13 mouse cellular contexts compared by ENCODE assay signal in genomic region chr9:70794643-70795438, GRCm38 (mm10).
DNase-seq lines count a peak whose midpoint lies in the region; ATAC-seq and TF ChIP-seq lines count a peak whose summit lies in the region.
"Had no signal": no experiment of that assay in that cellular context is flagged by ENCODE, and none has a peak within 500 bp of the region (broad histone marks: within the 10 kb centered on the region; RNA-seq: fewer than 3 reads in every experiment).

No protein-coding gene starts in this region.

- H3K27ac ChIP-seq in forebrain, postnatal 0 days (ENCODE audit: low read depth, low read length), result no peak overlapping the region
- H3K27ac ChIP-seq in forebrain, embryonic 16.5 days (ENCODE audit: low read length), result no peak overlapping the region
- no peak overlapping the region for H3K27ac ChIP-seq in liver, embryonic 13.5 days
- H3K27ac ChIP-seq in lung, postnatal 0 days (ENCODE audit: low read length), result no peak overlapping the region
- H3K27ac ChIP-seq: embryonic facial prominence, embryonic 15.5 days; midbrain, embryonic 12.5 days had no signal

- no peak for TF ChIP-seq CTCF in forebrain, postnatal 0 days (IDR thresholded peaks at IDR 0.05; ENCODE audit: low read depth)
- no peak for TF ChIP-seq CTCF in lung, postnatal 0 days (IDR thresholded peaks at IDR 0.05)

- no peak overlapping the region for H3K9ac ChIP-seq in forebrain, postnatal 0 days
- H3K9ac ChIP-seq in forebrain, embryonic 16.5 days (replicated peaks; ENCODE audit: low read depth, low read length), result no peak overlapping the region
- no peak overlapping the region for H3K9ac ChIP-seq in liver, embryonic 13.5 days
- H3K9ac ChIP-seq in lung, postnatal 0 days (replicated peaks; ENCODE audit: low read depth), result no peak overlapping the region
- H3K9ac ChIP-seq: embryonic facial prominence, embryonic 15.5 days; midbrain, embryonic 12.5 days had no signal

- H3K9me3 ChIP-seq in forebrain, postnatal 0 days (ENCODE audit: low read length), result no peaks in the 10 kb centered on the region
- H3K9me3 ChIP-seq in forebrain, embryonic 16.5 days (ENCODE audit: control insufficient read depth, low read length), result no peaks in the 10 kb centered on the region
- no peaks in the 10 kb centered on the region for H3K9me3 ChIP-seq in liver, embryonic 13.5 days (replicated peaks)
- no peaks in the 10 kb centered on the region for H3K9me3 ChIP-seq in lung, postnatal 0 days (ENCODE audit: low read length)
- H3K9me3 ChIP-seq: embryonic facial prominence, embryonic 15.5 days; midbrain, embryonic 12.5 days had no signal

- 75% methylated on average over 15 of the region's 15 CpGs for WGBS in forebrain, postnatal 0 days
- 76% methylated on average over 15 of the region's 15 CpGs for WGBS in forebrain, embryonic 16.5 days
- 84% methylated on average over 15 of the region's 15 CpGs for WGBS in liver, embryonic 13.5 days (ENCODE audit: insufficient replicate concordance)
- 59% methylated on average over 15 of the region's 15 CpGs for WGBS in lung, postnatal 0 days

- no peak for TF ChIP-seq EP300 in lung, postnatal 0 days (IDR thresholded peaks at IDR 0.05)

- H3K4me1 ChIP-seq in forebrain, postnatal 0 days (ENCODE audit: insufficient read depth), result no peaks in the 10 kb centered on the region
- no peaks in the 10 kb centered on the region for H3K4me1 ChIP-seq in forebrain, embryonic 16.5 days (replicated peaks; ENCODE audit: control insufficient read depth, insufficient read depth, low read length)
- peaks cover 13% of the 10 kb centered on the region for H3K4me1 ChIP-seq in liver, embryonic 13.5 days (replicated peaks)
- H3K4me1 ChIP-seq in lung, postnatal 0 days (ENCODE audit: insufficient read depth, low read depth, low read length), result no peaks in the 10 kb centered on the region
- H3K4me1 ChIP-seq: embryonic facial prominence, embryonic 15.5 days; midbrain, embryonic 12.5 days had no signal

- H3K4me3 ChIP-seq in forebrain, postnatal 0 days (ENCODE audit: low read depth, low read length), result no peak overlapping the region
- H3K4me3 ChIP-seq in forebrain, embryonic 16.5 days (replicated peaks; ENCODE audit: low read length), result no peak overlapping the region
- no peak overlapping the region for H3K4me3 ChIP-seq in liver, embryonic 13.5 days (replicated peaks)
- no peak overlapping the region for H3K4me3 ChIP-seq in lung, postnatal 0 days (ENCODE audit: low read depth, low read length)
- H3K4me3 ChIP-seq: embryonic facial prominence, embryonic 15.5 days; midbrain, embryonic 12.5 days had no signal

- H3K36me3 ChIP-seq in forebrain, postnatal 0 days (ENCODE audit: insufficient read depth), result no peaks in the 10 kb centered on the region
- H3K36me3 ChIP-seq in forebrain, embryonic 16.5 days (ENCODE audit: control insufficient read depth, insufficient read depth), result no peaks in the 10 kb centered on the region
- H3K36me3 ChIP-seq in liver, embryonic 13.5 days, result no peaks in the 10 kb centered on the region
- H3K36me3 ChIP-seq in lung, postnatal 0 days (ENCODE audit: insufficient read depth, low read length), result no peaks in the 10 kb centered on the region
- H3K36me3 ChIP-seq: embryonic facial prominence, embryonic 15.5 days; midbrain, embryonic 12.5 days had no signal

- DNase-seq in forebrain, postnatal 0 days, result no peak
- DNase-seq in liver, embryonic 13.5 days, result no peak
- no peak for DNase-seq in liver
- peak; percentile 70 for DNase-seq in adrenal gland, adult 2 months
- DNase-seq in lung, postnatal 0 days (ENCODE audit: low spot score), result peak; percentile 67
- DNase-seq in thymus, postnatal 14 days, result no peak
- no peak for DNase-seq in thymus, postnatal 10 days (ENCODE audit: low spot score in 2 of 2)
- DNase-seq: B cell, adult 2 months; retina, postnatal 1 day had no signal

- no peaks in the 10 kb centered on the region for H3K27me3 ChIP-seq in forebrain, postnatal 0 days (ENCODE audit: insufficient read depth, low read length)
- no peaks in the 10 kb centered on the region for H3K27me3 ChIP-seq in forebrain, embryonic 16.5 days (replicated peaks; ENCODE audit: control insufficient read depth, insufficient read depth, low read length)
- H3K27me3 ChIP-seq in liver, embryonic 13.5 days, result no peaks in the 10 kb centered on the region
- H3K27me3 ChIP-seq in lung, postnatal 0 days (replicated peaks; ENCODE audit: insufficient read depth, low read length), result no peaks in the 10 kb centered on the region
- H3K27me3 ChIP-seq: embryonic facial prominence, embryonic 15.5 days; midbrain, embryonic 12.5 days had no signal

- no peak overlapping the region for H3K4me2 ChIP-seq in forebrain, postnatal 0 days (ENCODE audit: low read depth)
- no peak overlapping the region for H3K4me2 ChIP-seq in forebrain, embryonic 16.5 days (ENCODE audit: low read length)
- no peak overlapping the region for H3K4me2 ChIP-seq in liver, embryonic 13.5 days
- H3K4me2 ChIP-seq in lung, postnatal 0 days (replicated peaks; ENCODE audit: low read depth, low read length), result no peak overlapping the region
- H3K4me2 ChIP-seq: embryonic facial prominence, embryonic 15.5 days; liver, embryonic 11.5 days; midbrain, embryonic 12.5 days had no signal

- ATAC-seq in forebrain, postnatal 0 days, result peak; percentile 66
- ATAC-seq in forebrain, embryonic 16.5 days, result no peak
- 0 out of 2 replicates have a peak, but pooled peaks have one; percentile 5 for ATAC-seq in liver, embryonic 13.5 days (ENCODE audit: low read depth)
- ATAC-seq in lung, postnatal 0 days, result peak; percentile 73

Comparison
In these comparisons a context has a peak if more than half of its experiments do, and no peak if none do; other contexts are left out.
1. DNase-seq: peak in adrenal gland, adult 2 months (single experiment) and lung, postnatal 0 days (single experiment); none in forebrain, postnatal 0 days (single experiment), liver, embryonic 13.5 days (single experiment), liver (single experiment), thymus, postnatal 14 days (single experiment) and thymus, postnatal 10 days (0 of 2).